Mouse (Mus musculus) kidney, adult 11 months (tissue): ENCODE measurements around the gene Tmem59.
A peak's percentile ranks its signal among the peaks of the same experiment; 100 is the strongest.

Source experiments
- DNase-seq: peaks from one replicate; pipeline ENCODE4 v3.0.0; 2022

Tmem59 gene

DNA sequence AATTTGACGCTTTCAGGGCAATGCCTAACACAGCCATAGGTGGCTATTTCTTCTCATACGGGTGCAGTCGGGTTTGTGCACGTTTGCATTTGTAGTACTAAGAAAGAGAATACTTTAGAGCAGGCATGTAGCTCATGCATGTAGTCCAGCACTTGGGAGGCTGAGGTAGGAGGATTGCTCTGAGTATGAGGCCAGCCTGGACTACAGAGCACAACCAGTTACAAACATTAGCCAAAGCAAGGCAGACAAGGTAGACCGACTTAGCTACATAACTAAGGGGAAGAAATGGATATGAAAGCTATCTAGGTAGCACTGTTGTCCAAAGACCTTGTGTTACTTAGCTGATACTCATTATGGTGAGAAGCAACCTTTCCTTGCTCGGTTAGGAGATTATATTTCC lies 3.7 kb downstream of the Tmem59 start:
- DNase-seq, result no peak

GRCm38 (mm10) chr4:107182796-107183195 lies 4.6 kb downstream of the Tmem59 start:
- DNase-seq, result no peak

GRCm38 (mm10) chr4:107183203-107183602 lies 5.0 kb downstream of the Tmem59 start:
- no peak for DNase-seq

DNA sequence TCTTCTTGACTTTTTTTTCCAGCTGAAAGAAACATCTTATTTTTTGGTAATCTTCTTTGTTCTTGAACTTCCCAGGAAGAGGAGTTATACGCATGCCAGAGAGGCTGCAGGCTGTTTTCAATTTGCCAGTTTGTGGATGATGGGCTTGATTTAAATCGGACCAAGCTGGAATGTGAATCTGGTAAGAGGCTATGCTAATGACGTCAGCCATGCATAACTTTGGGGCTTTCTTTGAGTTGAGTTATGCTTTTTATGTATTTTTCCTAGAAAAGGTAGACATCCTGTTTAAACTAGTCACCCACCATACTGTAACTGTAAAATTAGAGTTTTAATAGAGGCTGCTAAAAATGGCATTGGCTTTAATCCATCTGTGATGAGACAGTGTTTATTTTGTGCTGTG lies 7.5 kb downstream of the Tmem59 start:
- DNase-seq, result no peak

GRCm38 (mm10) chr4:107193841-107194240 lies 15.6 kb downstream of the Tmem59 start:
- DNase-seq, result no peak

DNA sequence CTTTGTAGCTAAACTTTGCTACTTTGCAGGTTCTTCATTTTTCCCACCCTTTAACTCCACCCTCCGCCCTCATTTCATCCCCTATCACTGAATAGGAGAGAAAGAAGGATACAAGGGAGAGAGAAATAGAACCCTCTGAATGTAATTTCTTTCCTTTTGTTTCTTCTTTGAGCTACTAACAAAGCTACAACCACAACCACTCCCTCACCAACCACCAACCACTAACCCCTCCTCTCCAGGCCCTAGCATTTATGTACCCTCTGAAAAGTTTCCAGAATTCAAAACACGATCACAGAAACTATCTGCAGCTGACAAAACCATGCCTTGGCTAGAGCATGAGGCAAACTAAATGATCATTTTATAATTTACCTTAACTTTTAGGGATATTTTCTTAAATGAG lies 18.3 kb downstream of the Tmem59 start:
- no peak for DNase-seq

DNA sequence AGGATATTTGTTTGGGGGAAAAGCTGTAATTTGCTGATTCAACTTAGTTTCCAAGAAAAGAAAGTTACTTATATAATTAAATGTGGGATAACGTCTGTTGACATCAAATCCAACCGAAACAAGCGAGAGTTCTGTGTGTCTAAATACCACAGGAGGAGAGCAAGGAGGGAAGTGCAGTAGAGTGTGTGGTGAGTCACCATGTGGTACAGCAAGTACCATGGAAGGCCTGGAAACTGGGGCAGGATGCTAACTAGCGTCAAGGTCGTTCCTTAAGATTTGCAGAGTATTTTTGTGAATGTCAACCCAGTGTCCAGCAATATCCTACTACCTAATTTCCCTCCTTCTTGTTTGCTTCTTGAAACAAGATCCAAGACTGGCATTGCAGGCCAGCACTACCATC lies 19.9 kb downstream of the Tmem59 start:
- DNase-seq, result no peak

GRCm38 (mm10) chr4:107201779-107202178 lies 23.6 kb downstream of the Tmem59 start:
- DNase-seq, result no peak

DNA sequence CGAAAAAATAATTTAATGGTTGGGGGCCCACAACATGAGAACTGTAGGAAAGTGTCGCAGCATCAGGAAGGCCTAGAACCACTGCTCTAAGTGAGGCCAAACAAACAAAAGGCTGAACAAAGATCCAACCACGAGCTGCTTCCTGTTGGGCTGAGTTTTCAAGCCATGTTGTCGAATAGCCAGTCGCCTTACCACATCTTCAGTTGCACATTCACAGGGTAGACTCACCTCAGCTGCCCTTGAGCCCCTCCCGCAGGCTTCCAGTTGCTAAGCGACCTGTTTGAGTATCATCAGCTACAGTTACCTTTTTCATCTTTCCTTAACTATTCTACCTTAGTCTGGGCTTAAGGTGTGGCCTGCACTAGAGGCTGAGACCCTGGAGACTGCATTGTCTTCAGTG lies 24.8 kb downstream of the Tmem59 start:
- no peak for DNase-seq

DNA sequence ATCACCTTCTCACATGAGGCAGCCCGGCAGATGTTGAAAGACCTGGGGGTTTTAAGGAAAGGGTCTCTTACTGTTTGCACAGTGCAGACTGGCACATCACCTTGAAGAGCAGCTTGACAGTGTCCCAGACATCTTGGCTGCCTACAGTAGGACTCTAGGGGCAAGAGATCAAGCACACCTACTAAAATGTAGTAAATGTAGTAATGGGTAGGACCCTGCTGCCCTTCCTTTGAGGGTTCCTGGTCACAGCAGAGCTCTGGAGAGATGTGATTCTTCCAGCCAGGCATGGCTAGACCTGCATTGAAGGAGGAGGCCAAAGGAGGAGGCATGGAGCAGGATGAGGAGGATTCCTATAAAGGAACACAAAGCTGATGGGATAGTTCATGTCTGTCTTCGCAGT lies 28.8 kb downstream of the Tmem59 start:
- DNase-seq, result no peak

GRCm38 (mm10) chr4:107208880-107209279 lies 30.7 kb downstream of the Tmem59 start, which contains the start of gene Ldlrad1:
Gene Ldlrad1, plus strand, starts transcription at chr4:107209180.
- DNase-seq, result no peak

- DNase-seq, result no peak
Measured at GRCm38 (mm10) chr4:107210483-107211097, 32.4 kb downstream of the Tmem59 start.

- no peak for DNase-seq
Measured at GRCm38 (mm10) chr4:107211465-107211864, 33.3 kb downstream of the Tmem59 start.

DNA sequence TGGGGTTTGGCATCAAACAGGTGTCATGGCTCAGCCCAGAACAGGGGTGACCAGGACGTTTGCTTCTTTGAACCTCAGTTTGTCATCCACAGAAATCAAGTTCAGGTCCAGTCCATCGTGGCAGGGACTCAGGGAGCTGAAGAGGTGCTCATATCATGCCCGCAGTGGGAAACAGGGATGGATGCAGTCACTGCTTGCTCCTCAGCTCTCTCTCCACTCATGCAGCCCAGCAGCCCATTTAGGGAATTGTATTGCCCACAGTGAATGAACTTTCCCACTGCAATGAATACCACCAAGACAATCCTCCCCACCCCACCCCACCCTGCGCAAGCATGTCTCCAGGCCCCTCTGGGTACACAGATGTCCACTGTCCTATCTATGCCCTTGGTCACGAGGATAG lies 33.7 kb downstream of the Tmem59 start:
- DNase-seq, result no peak

DNA sequence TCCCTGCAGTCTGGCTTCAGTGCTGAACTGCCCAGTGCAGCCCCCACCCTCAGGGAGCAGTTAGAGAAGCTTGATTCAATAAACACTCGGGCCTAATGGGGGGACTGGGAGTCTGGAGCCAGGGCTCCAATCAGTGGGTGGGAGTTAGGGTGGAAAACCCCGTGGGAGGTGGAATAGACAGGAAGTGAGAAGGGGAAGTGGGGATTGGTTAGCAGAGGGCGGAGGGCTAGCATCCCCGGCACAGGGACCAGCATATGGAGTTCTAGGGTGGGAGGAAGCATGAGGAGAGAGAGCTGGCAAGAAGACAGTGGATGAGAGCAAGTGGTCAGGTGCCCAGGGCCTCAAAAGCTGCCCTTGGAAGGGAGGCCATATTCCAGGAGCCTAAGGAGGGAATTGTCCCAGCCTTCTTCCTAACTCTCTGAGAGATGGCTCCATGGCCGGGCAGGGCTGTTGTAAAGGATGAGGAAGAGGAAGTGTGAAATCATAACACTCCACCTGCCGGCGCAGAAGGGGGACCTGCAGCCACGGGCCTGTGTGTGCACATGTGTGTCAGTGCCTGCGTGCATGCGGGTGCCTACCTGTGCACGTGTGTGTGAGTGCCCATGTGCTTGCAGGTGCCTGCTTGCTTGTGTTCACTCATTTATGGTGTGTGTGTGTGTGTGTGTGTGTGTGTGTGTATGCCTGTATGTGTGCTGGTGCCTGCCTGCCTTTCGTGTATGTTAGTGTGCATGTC lies 35.2 kb downstream of the Tmem59 start:
- DNase-seq, result no peak

GRCm38 (mm10) chr4:107217574-107217973 lies 39.4 kb downstream of the Tmem59 start:
- no peak for DNase-seq

- no peak for DNase-seq
Measured at GRCm38 (mm10) chr4:107221524-107221923, 43.3 kb downstream of the Tmem59 start.

DNA sequence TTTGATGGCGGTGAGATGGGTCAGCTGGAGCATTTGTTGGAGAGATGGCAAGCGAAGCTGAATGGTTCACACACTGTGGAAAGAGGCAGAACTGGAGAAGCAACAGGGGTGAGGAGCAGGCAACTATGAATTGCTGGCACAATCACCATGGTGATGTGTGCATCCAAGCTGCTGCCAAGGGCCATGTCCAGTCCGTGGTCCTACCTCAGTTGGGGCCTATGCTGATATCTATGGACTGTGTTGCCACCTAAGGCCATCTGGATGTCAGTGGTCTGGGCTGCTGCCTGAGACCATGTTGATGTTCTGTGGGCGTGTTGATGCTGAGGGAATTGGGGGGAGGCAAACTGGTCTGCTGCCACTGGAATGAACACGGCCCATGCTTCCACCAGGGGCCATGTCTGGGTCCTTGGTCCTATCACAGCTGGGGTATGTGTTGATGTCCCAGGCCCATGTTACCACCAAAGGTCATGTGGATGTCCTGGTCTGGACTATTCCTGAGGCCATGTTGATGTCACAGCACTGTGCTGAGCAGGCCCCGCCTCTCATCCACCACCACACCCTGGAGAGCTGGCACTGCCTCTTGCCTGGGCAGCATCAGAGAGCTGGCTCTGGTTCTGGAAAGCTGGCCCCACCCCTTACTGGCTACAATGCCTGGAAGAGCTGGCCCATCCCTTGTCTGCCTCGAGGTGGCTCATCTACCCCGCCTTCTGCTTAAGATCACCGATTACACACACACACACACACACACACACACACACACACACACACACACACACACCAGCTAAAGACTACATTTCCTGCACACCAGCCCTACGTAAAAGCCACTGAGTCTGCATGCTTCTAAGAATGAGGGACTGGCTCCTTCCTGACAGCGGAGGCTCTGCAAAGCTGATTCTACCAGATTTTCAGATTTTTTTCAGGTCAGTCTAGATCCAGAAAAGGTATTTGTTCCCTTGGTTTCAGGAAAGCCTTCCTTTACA lies 45.3 kb downstream of the Tmem59 start:
- peak; percentile 19 for DNase-seq

GRCm38 (mm10) chr4:107226313-107226712 lies 48.1 kb downstream of the Tmem59 start:
- DNase-seq, result no peak

DNA sequence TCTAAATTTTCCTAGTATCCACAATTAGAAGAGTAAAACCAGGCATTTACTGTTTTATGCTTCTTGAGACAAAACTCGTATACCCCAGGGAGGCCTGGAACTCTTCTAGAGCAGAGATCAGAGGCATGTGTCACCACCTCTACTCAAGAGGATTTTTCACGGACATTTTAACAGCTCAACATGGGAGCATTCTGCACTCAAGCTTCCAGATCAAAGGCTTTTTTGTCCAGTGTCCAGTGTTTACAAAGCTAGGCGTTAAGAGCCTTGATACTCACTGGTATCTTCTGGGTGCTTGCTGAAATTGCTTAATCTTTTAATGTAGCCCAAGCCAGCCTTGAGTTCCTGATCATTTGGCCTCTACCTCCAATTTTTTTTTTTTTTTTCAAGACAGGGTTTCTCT lies 54.0 kb downstream of the Tmem59 start:
- DNase-seq, result no peak

DNA sequence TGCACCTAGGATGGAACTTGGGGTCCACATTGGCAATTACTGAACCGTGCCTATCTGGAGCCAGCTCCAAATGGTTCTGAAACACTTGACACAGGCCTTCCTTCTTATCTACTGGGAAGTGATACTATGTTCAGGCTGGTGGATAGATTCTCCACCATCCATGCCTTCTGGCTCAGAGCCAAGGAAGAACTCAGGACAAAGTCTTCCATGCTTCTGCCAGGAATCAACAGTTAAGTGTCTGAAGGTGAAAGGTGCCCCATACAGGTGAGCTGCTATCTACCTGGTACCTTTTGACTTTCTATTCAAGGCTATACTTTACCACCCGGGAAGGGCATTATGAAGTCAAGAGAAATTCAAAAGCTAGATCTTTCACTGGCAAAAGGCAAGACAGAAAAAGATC lies 60.1 kb downstream of the Tmem59 start:
- DNase-seq, result no peak

- DNase-seq, result no peak
Measured at GRCm38 (mm10) chr4:107240196-107240595, 62.0 kb downstream of the Tmem59 start.
